Mouse (Mus musculus) thymus, postnatal 25 days (tissue): Measurements from ENCODE around the gene Cd44.

ENCODE experiments used
- DNase-seq: peaks from one replicate; pipeline ENCODE4 v3.0.0; 2022

The Cd44 gene

GRCm38 (mm10) chr2:102900875-102901827, at the start of gene Cd44:
Gene Cd44, minus strand, starts transcription at chr2:102901665.
- peak; percentile 52 for DNase-seq

- DNase-seq, result peak; percentile 8
Observed at GRCm38 (mm10) chr2:102948481-102948857, 47.0 kb upstream of the Cd44 start.

GRCm38 (mm10) chr2:102947846-102948480, 46.5 kb upstream of the Cd44 start:
- no peak for DNase-seq

GRCm38 (mm10) chr2:102945111-102945510, 43.6 kb upstream of the Cd44 start:
- no peak for DNase-seq

- DNase-seq, result no peak
Observed at GRCm38 (mm10) chr2:102944415-102945012, 43.0 kb upstream of the Cd44 start.

GRCm38 (mm10) chr2:102943983-102944382, 42.5 kb upstream of the Cd44 start:
- DNase-seq, result no peak

- DNase-seq, result no peak
Observed at GRCm38 (mm10) chr2:102942782-102943080, 41.3 kb upstream of the Cd44 start.

- no peak for DNase-seq
Observed at GRCm38 (mm10) chr2:102941937-102942781, 40.7 kb upstream of the Cd44 start.

GRCm38 (mm10) chr2:102940813-102941361, 39.4 kb upstream of the Cd44 start:
- DNase-seq, result no peak

- no peak for DNase-seq
Observed at GRCm38 (mm10) chr2:102940158-102940557, 38.7 kb upstream of the Cd44 start.

GRCm38 (mm10) chr2:102936886-102937285, 35.4 kb upstream of the Cd44 start:
- no peak for DNase-seq

GRCm38 (mm10) chr2:102934834-102935233, 33.4 kb upstream of the Cd44 start:
- no peak for DNase-seq

GRCm38 (mm10) chr2:102933787-102934186, 32.3 kb upstream of the Cd44 start:
- DNase-seq, result no peak

GRCm38 (mm10) chr2:102933142-102933541, 31.7 kb upstream of the Cd44 start:
- no peak for DNase-seq

GRCm38 (mm10) chr2:102932667-102933066, 31.2 kb upstream of the Cd44 start:
- DNase-seq, result no peak

GRCm38 (mm10) chr2:102928211-102928610, 26.7 kb upstream of the Cd44 start:
- no peak for DNase-seq

GRCm38 (mm10) chr2:102924480-102924879, 23.0 kb upstream of the Cd44 start:
- DNase-seq, result no peak

- no peak for DNase-seq
Observed at GRCm38 (mm10) chr2:102923682-102924081, 22.2 kb upstream of the Cd44 start.

GRCm38 (mm10) chr2:102922066-102922465, 20.6 kb upstream of the Cd44 start:
- DNase-seq, result no peak

GRCm38 (mm10) chr2:102918301-102918700, 16.8 kb upstream of the Cd44 start:
- DNase-seq, result no peak

GRCm38 (mm10) chr2:102916596-102916995, 15.1 kb upstream of the Cd44 start:
- DNase-seq, result no peak

GRCm38 (mm10) chr2:102914675-102915074, 13.2 kb upstream of the Cd44 start:
- no peak for DNase-seq
